Comparison of ENCODE assay signal across 12 mouse cellular contexts in genomic region chr19:43898547-43898946, GRCm38 (mm10).
"Had no signal": no experiment of that assay in that cellular context is flagged by ENCODE, and none has a peak within 500 bp of the region (broad histone marks: within the 10 kb centered on the region; RNA-seq: fewer than 3 reads in every experiment).

No protein-coding gene starts in this region.

- H3K9me3 ChIP-seq: limb, embryonic 15.5 days; midbrain, embryonic 15.5 days; neural tube, embryonic 13.5 days had no signal

- H3K4me1 ChIP-seq: megakaryocyte, embryonic 14.5 days; midbrain, embryonic 15.5 days had no signal

- DNase-seq: kidney, adult 2 months; kidney, postnatal 4 days; lung, adult 18-20 months; right cerebral cortex, adult 18-20 months; thymus, adult 18-20 months; thymus, postnatal 14 days had no signal

- H3K36me3 ChIP-seq: midbrain, embryonic 15.5 days had no signal

- H3K27me3 ChIP-seq: limb, embryonic 15.5 days; megakaryocyte, embryonic 14.5 days; midbrain, embryonic 15.5 days; neural tube, embryonic 13.5 days had no signal

- H3K4me3 ChIP-seq: left cerebral cortex, adult 2 months; limb, embryonic 15.5 days; megakaryocyte, embryonic 14.5 days; midbrain, embryonic 15.5 days; neural tube, embryonic 13.5 days had no signal

- ATAC-seq: intestine, embryonic 16.5 days; midbrain, embryonic 15.5 days had no signal
